Mouse (Mus musculus) megakaryocyte, embryonic 14.5 days (primary cell): ENCODE data around the gene Tdgf1. TPM values are rescaled to one million over a fixed set of nuclear protein-coding genes. Genes with fewer than 3 reads are reported as not detected.

ENCODE experiments used
- H3K27me3 ChIP-seq: replicated peaks from 2 replicates; pipeline ENCODE3; 2012; ENCODE audit warnings: inconsistent platforms
- H3K36me3 ChIP-seq: replicated peaks from 2 replicates; pipeline ENCODE3; 2012; ENCODE audit warnings: low read length, inconsistent platforms, mixed read lengths
- H3K4me1 ChIP-seq: 2 replicates; pipeline ENCODE4 v1.6.1; 2012; ENCODE audit warnings: inconsistent platforms
- H3K4me3 ChIP-seq: replicated peaks from 2 replicates; pipeline ENCODE3; 2012; ENCODE audit warnings: moderate library complexity, mild to moderate bottlenecking, inconsistent platforms
- H3K9me3 ChIP-seq: 2 replicates; pipeline ENCODE4 v1.6.1; 2012; ENCODE audit warnings: inconsistent platforms
- FLI1 ChIP-seq: IDR thresholded peaks from 2 replicates; pipeline ENCODE4 v1.6.1; 2012; ENCODE audit warnings: low read length, inconsistent platforms, mixed read lengths
- GATA1 ChIP-seq: IDR thresholded peaks from 3 replicates; pipeline ENCODE4 v1.6.1; 2012; ENCODE audit warnings: mixed read lengths, low read length, inconsistent platforms, borderline replicate concordance
- polyA plus RNA-seq: library from polyadenylated mRNA; stranded (reverse); fragments of >175 nt; gene quantifications from 2 replicates; pipeline ENCODE4 v1.2.3, GENCODE M21; 2012; ENCODE audit warnings: low replicate concordance; ENCODE audit not compliant: insufficient read depth

The Tdgf1 gene
- polyA plus RNA-seq, 1 experiment, result not detected

- TF ChIP-seq FLI1, result no peak
- no peak for TF ChIP-seq GATA1
- Histone ChIP-seq H3K4me3 (no peak overlapping the region), H3K4me1 (no peaks in the 10 kb centered on the region), H3K9me3 (no peaks in the 10 kb centered on the region; the same call in 1 of the 2 replicates), H3K27me3 (peaks cover 37% of the 10 kb centered on the region), H3K36me3 (peaks cover 37% of the 10 kb centered on the region)
Observed at GRCm38 (mm10) chr9:110901204-110901603, 44.8 kb downstream of the Tdgf1 start.

GRCm38 (mm10) chr9:110899451-110900008 is 46.4 kb downstream of the Tdgf1 start:
- Histone ChIP-seq H3K36me3 (peaks cover 51% of the 10 kb centered on the region), H3K27me3 (peaks cover 37% of the 10 kb centered on the region), H3K4me1 (no peaks in the 10 kb centered on the region), H3K4me3 (no peak overlapping the region), H3K9me3 (no peaks in the 10 kb centered on the region; the same call in 1 of the 2 replicates)
- TF ChIP-seq GATA1 (no peak), FLI1 (no peak)

DNA sequence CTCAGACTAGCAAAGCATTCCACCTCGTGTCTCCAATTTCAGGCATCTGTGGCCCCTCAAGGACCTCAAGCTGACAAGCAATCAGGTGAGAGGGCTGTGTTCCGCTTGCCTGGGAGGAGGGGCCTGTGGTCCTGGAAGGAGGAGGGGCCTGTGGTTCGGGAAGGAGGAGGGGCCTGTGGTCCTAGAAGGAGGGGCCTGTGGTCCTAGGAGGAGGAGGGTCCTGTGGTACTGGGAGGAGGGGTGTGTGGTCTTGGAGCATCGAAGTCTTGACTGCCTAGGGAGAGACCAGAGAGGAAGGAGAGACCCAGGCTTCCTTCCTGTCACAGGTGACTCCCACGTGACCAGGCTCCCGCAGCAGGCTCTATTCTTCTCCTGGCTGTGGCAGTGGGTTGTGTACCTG is 49.4 kb downstream of the Tdgf1 start:
- Histone ChIP-seq H3K9me3 (no peaks in the 10 kb centered on the region), H3K27me3 (peaks cover 36% of the 10 kb centered on the region), H3K4me3 (no peak overlapping the region), H3K36me3 (peaks cover 78% of the 10 kb centered on the region), H3K4me1 (peaks cover 4% of the 10 kb centered on the region)
- no peak for TF ChIP-seq FLI1
- no peak for TF ChIP-seq GATA1

DNA sequence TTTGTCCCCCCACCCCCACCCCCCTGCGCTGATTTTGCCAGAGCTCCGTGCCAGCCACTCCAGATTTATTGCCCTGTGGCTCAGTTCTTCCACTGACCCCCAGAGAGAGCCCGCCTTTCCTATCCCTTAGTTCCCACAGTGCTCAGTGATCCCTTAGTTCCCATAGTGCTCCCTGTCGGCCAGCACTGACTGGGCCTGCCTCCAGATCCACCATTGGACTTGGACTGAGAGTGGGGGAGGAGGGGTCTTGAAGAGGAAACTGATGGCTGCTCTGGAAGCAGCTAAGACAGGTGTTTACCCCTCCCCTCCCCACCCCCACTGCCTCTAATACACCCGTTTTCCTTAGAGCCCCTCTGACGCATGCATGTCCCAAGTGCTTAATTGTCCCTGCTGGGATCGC is 50.0 kb downstream of the Tdgf1 start:
- H3K4me1 ChIP-seq, result peaks cover 10% of the 10 kb centered on the region
- no peak for TF ChIP-seq FLI1
- no peak for TF ChIP-seq GATA1
- no peak overlapping the region for H3K4me3 ChIP-seq
- H3K9me3 ChIP-seq, result no peaks in the 10 kb centered on the region
- H3K36me3 ChIP-seq, result peaks cover 84% of the 10 kb centered on the region
- H3K27me3 ChIP-seq, result peaks cover 31% of the 10 kb centered on the region

- Histone ChIP-seq H3K27me3 (peaks cover 27% of the 10 kb centered on the region), H3K4me1 (peaks cover 14% of the 10 kb centered on the region), H3K9me3 (no peaks in the 10 kb centered on the region), H3K4me3 (no peak overlapping the region), H3K36me3 (peaks cover 89% of the 10 kb centered on the region)
- TF ChIP-seq FLI1 (no peak), GATA1 (no peak)
Observed at GRCm38 (mm10) chr9:110895507-110895906, 50.5 kb downstream of the Tdgf1 start.

DNA sequence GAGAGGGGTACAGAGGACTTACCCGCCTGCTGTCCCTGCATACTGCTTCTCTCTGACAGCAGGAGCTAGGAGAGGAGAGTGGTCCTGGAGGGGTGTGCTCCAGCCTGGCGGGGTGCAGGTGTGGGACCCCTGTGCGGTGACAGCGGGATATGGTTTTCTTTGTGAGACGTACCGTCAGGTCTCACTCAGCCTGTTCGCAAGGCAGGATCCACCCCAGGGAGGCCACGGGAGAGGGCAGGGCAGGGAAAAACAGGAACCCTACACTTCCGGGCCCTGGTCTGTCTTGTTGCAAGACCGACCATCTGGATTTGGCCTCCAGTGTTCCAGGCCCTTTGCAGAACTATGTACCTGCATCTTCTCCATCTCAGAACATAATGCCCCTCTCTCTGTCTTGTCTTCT is 52.5 kb downstream of the Tdgf1 start:
- Histone ChIP-seq H3K9me3 (no peaks in the 10 kb centered on the region), H3K4me3 (no peak overlapping the region), H3K36me3 (peaks cover 93% of the 10 kb centered on the region), H3K27me3 (peaks cover 27% of the 10 kb centered on the region), H3K4me1 (peaks cover 31% of the 10 kb centered on the region)
- TF ChIP-seq FLI1 (no peak), GATA1 (no peak)

DNA sequence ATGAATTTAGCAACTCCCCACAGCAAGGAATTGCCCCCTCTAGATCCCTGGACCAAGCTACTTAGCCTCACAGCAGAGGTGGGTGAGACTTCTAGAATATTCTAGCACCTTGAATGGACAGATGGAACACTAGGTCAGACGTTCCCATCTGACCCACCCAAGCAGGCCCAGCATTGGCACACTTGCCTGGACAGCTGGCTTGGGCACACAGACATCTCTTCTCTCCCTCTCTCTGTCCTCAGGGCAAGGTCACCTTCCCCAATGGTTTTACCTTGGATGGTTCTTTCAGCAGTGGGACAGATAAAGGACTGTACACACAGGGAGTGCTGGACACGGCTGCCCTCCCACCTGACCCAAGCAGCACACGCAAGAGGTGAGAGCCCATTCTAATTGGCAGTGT is 53.4 kb downstream of the Tdgf1 start:
- TF ChIP-seq FLI1, result no peak
- no peak for TF ChIP-seq GATA1
- H3K4me1 ChIP-seq, result peaks cover 37% of the 10 kb centered on the region

DNA sequence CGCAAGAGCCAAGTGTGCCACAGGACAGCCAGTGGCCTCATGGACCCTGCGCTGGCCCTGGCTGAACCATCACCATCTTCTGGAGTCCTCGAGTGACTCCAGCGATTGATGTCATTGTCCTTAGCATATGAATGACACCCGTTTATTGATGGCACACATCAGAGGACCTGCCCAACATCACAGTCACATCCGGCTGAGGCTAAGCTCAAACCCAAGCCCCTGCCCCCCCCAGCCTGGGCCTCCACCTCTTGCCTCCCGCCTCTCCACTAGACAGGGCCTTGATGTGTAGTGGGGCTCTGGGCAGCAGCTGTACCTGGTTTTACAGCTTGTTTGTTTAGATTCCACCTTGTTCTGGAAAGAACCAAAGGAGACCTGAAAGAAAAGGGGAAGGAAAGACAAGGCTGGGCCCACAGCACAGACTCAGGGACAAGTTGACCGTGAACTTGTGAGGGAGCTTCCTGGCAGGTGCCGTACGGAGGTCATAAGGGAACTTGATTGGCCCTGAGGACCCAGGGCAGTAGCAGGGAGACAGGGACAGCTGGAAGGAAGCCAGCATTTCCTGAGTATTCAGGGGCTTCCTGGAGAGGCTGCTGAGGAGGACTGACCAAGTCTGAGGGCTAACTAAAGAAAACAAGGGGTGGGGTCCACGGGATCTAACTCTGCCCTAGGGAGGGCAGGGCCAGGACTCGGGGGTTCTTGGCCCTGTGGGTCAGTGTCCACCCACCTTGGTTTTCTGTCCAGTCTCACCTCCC is 54.7 kb downstream of the Tdgf1 start:
- Histone ChIP-seq H3K27me3 (peaks cover 19% of the 10 kb centered on the region), H3K9me3 (no peaks in the 10 kb centered on the region), H3K4me1 (peaks cover 50% of the 10 kb centered on the region), H3K4me3 (no peak overlapping the region), H3K36me3 (peaks cover 86% of the 10 kb centered on the region)
- TF ChIP-seq FLI1 (no peak), GATA1 (no peak)

More for the DNA sequence above, 53.4 kb downstream of the Tdgf1 start:
- no peaks in the 10 kb centered on the region for H3K9me3 ChIP-seq
- no peak overlapping the region for H3K4me3 ChIP-seq
- peaks cover 91% of the 10 kb centered on the region for H3K36me3 ChIP-seq
- H3K27me3 ChIP-seq, result peaks cover 21% of the 10 kb centered on the region

DNA sequence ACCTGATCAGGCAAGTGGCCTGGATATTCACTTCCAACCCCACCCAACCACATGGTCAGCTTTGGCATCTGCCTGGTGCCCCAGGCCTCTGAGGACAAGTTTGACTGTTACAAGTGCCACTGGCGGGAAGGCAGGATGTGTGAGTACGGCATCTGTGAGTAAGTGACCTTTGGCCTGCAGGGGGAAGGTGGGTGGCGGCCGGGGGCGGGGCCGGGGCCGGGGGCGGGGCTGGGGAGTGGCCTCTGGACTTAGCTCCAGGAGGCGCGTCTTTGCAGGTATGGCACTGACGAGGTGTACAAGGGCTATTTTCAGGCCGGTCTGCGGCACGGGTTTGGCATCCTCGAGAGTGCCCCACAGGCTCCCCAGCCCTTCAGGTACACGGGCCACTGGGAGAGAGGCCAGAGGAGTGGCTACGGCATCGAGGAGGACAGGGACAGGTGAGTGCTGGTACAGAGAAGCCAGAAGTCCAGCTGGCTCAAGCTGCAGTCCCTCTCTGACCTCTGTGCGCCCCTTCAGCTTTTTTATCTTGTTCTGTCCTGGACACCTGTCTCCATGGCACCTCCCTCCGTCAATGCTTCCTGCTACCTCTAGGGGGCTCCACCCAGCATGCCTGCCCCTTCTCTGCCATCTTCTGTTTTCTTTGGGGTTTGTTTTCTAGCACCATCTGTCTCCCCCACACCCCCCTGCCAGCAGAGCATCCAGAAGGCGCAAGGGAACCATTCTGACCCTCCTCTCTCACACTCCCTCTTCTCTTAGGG is 55.8 kb downstream of the Tdgf1 start:
- peaks cover 21% of the 10 kb centered on the region for H3K27me3 ChIP-seq
- H3K4me1 ChIP-seq, result peaks cover 61% of the 10 kb centered on the region
- H3K4me3 ChIP-seq, result no peak overlapping the region
- TF ChIP-seq GATA1 (no peak), FLI1 (no peak)
- peaks cover 88% of the 10 kb centered on the region for H3K36me3 ChIP-seq
- H3K9me3 ChIP-seq, result no peaks in the 10 kb centered on the region

Other genes with a start within 250 kb of the Tdgf1 start
- not detected in 2 replicates for gene Myl3, start 204.3 kb downstream of the Tdgf1 start, polyA plus RNA-seq
- 0.11 TPM in 1 of 2 replicates, not detected in the other for gene Pth1r, start 199.0 kb downstream of the Tdgf1 start, polyA plus RNA-seq
- gene Prss42, start 148.0 kb downstream of the Tdgf1 start, polyA plus RNA-seq, result not detected in 2 replicates
- not detected in 2 replicates for gene Prss44, start 132.2 kb downstream of the Tdgf1 start, polyA plus RNA-seq
- not detected in 2 replicates for gene Prss43, start 119.5 kb downstream of the Tdgf1 start, polyA plus RNA-seq
- not detected in 2 replicates for gene Prss45, start 111.6 kb downstream of the Tdgf1 start, polyA plus RNA-seq
- gene Prss46, start 101.7 kb downstream of the Tdgf1 start, polyA plus RNA-seq, result not detected in 2 replicates
- gene Prss50, start 88.2 kb downstream of the Tdgf1 start, polyA plus RNA-seq, result 0.70 TPM in 1 of 2 replicates, not detected in the other
- 2.1 and 6.7 TPM in 2 replicates for gene Als2cl, start 66.3 kb downstream of the Tdgf1 start, polyA plus RNA-seq
- gene Tmie, start 66.0 kb downstream of the Tdgf1 start, polyA plus RNA-seq, result 2.2 and 4.5 TPM in 2 replicates
- gene Fam240a, start 29.3 kb downstream of the Tdgf1 start, polyA plus RNA-seq, result not detected in 2 replicates
- gene Lrrc2, start 5.4 kb upstream of the Tdgf1 start, polyA plus RNA-seq, result not detected in 2 replicates
- gene Rtp3, start 44.4 kb upstream of the Tdgf1 start, polyA plus RNA-seq, result not detected in 2 replicates
- gene Ltf, start 73.1 kb upstream of the Tdgf1 start, polyA plus RNA-seq, result 7.6 TPM in 1 of 2 replicates, not detected in the other
- 1.6 TPM in 1 of 2 replicates, not detected in the other for gene Ccrl2, start 111.4 kb upstream of the Tdgf1 start, polyA plus RNA-seq
- 28.3 and 112 TPM in 2 replicates for gene Lrrfip2, start 171.4 kb upstream of the Tdgf1 start, polyA plus RNA-seq